Mouse (Mus musculus) midbrain, embryonic 16.5 days (tissue): Measurements from ENCODE around the gene Iqch. TPM values are rescaled to one million over a fixed set of nuclear protein-coding genes. Genes with fewer than 3 reads are reported as not detected.
A peak's percentile ranks its signal among the peaks of the same experiment; 100 is the strongest.

Source experiments
- ATAC-seq: fragments of 200-750 bp; cut with Nextera tagmentation; 2 replicates; pipeline ENCODE4 v1.8.0; 2017; ENCODE audit warnings: moderate TSS enrichment
- H3K27ac ChIP-seq: fragments of 300-500 bp; sonication (generic); 2 replicates; pipeline ENCODE4 v1.5.1; 2014; ENCODE audit warnings: mild to moderate bottlenecking, low read length, mixed read lengths
- H3K27me3 ChIP-seq: fragments of 300-500 bp; sonication (generic); 2 replicates; pipeline ENCODE4 v1.6.1; 2014; ENCODE audit warnings: low read depth, low read length, mixed read lengths; ENCODE audit not compliant: control insufficient read depth, insufficient read depth
- H3K36me3 ChIP-seq: fragments of 300-500 bp; sonication (generic); 2 replicates; pipeline ENCODE4 v1.6.1; 2014; ENCODE audit warnings: mild to moderate bottlenecking, low read length, moderate library complexity, mixed read lengths; ENCODE audit not compliant: control insufficient read depth, insufficient read depth
- H3K4me1 ChIP-seq: fragments of 300-500 bp; sonication (generic); 2 replicates; pipeline ENCODE4 v1.6.1; 2014; ENCODE audit warnings: mild to moderate bottlenecking, low read length, mixed read lengths; ENCODE audit not compliant: control insufficient read depth, insufficient read depth
- H3K4me2 ChIP-seq: fragments of 300-500 bp; sonication (generic); 2 replicates; pipeline ENCODE4 v1.6.1; 2014; ENCODE audit warnings: mild to moderate bottlenecking, low read length, mixed read lengths
- H3K4me3 ChIP-seq: fragments of 300-500 bp; sonication (generic); 2 replicates; pipeline ENCODE4 v1.5.1; 2014; ENCODE audit warnings: low read depth, mild to moderate bottlenecking, low read length, moderate library complexity, mixed read lengths
- H3K9ac ChIP-seq: fragments of 300-500 bp; sonication (generic); 2 replicates; pipeline ENCODE4 v1.6.1; 2014; ENCODE audit warnings: low read depth, low read length, mixed read lengths
- H3K9me3 ChIP-seq: fragments of 300-500 bp; sonication (generic); replicated peaks from 2 replicates; pipeline ENCODE4 v1.6.1; 2014; ENCODE audit warnings: mild to moderate bottlenecking, low read length, mixed read lengths; ENCODE audit not compliant: control insufficient read depth, poor library complexity, severe bottlenecking
- WGBS: fragments of 180-500 bp; shearing (Covaris S2); extraction: QIAGEN DNeasy Blood & Tissue Kit; methylation state at CpG from one replicate; pipeline ENCODE4 v1.1.7; 2014; 5-methylcytosine and 5-hydroxymethylcytosine counted together
- polyA plus RNA-seq: library from polyadenylated mRNA; unstranded; fragments of >200 nt; fragmentation: Nextera tagmentation; extraction: Ambion mirVana; gene quantifications from 2 replicates; pipeline ENCODE4 v1.2.1, GENCODE M21; 2015

Gene Iqch
- polyA plus RNA-seq, 1 experiment from 2014 or later = 0.15 TPM

- Histone ChIP-seq H3K36me3 (no peaks in the 10 kb centered on the region), H3K9me3 (no peaks in the 10 kb centered on the region), H3K4me3 (peak overlapping the region; percentile 94), H3K4me1 (peaks cover 13% of the 10 kb centered on the region), H3K27me3 (no peaks in the 10 kb centered on the region), H3K27ac (peak overlapping the region; percentile 85), H3K4me2 (peak overlapping the region; percentile 92), H3K9ac (peak overlapping the region; percentile 97)
- ATAC-seq = peak; percentile 79; the same call in 1 of the 2 replicates
- WGBS = 2% methylated on average over 8 of the region's 8 CpGs
These were observed 202.9 kb downstream of the Iqch start for GRCm38 (mm10) chr9:63399463-63399815.

GRCm38 (mm10) chr9:63398611-63399462, 203.5 kb downstream of the Iqch start, which contains the start of gene 2300009A05Rik:
TSS of gene 2300009A05Rik (minus strand) at chr9:63399246.
- WGBS = under 1% methylated on average over 62 of the region's 74 CpGs
- H3K27ac ChIP-seq = peak within 1 kb of the TSS; percentile 85
- peak within 1 kb of the TSS; percentile 97 for H3K9ac ChIP-seq
- H3K4me2 ChIP-seq = peak within 1 kb of the TSS; percentile 92
- peaks cover 13% of the 10 kb centered on the region for H3K4me1 ChIP-seq
- ATAC-seq = peak; percentile 97
- H3K27me3 ChIP-seq = no peaks in the 10 kb centered on the region
- H3K9me3 ChIP-seq = no peaks in the 10 kb centered on the region
- H3K36me3 ChIP-seq = no peaks in the 10 kb centered on the region
- H3K4me3 ChIP-seq = peak within 1 kb of the TSS; percentile 94

GRCm38 (mm10) chr9:63395612-63396011, 206.7 kb downstream of the Iqch start:
- Histone ChIP-seq H3K4me1 (peaks cover 13% of the 10 kb centered on the region), H3K9ac (no peak overlapping the region), H3K27ac (no peak overlapping the region), H3K36me3 (no peaks in the 10 kb centered on the region), H3K4me2 (no peak overlapping the region), H3K27me3 (no peaks in the 10 kb centered on the region), H3K4me3 (no peak overlapping the region), H3K9me3 (no peaks in the 10 kb centered on the region)
- no peak for ATAC-seq
- 76% methylated on average over 7 of the region's 7 CpGs for WGBS

GRCm38 (mm10) chr9:63391307-63391706, 211.0 kb downstream of the Iqch start:
- H3K27ac ChIP-seq = no peak overlapping the region
- H3K36me3 ChIP-seq = no peaks in the 10 kb centered on the region
- no peaks in the 10 kb centered on the region for H3K27me3 ChIP-seq
- H3K4me2 ChIP-seq = no peak overlapping the region
- H3K9ac ChIP-seq = no peak overlapping the region
- no peak overlapping the region for H3K4me3 ChIP-seq
- no peaks in the 10 kb centered on the region for H3K9me3 ChIP-seq
- WGBS = 74% methylated on average over 2 of the region's 2 CpGs
- ATAC-seq = no peak
- H3K4me1 ChIP-seq = no peaks in the 10 kb centered on the region

- Histone ChIP-seq H3K27me3 (no peaks in the 10 kb centered on the region), H3K9me3 (no peaks in the 10 kb centered on the region)
- WGBS = 90% methylated on average over 4 of the region's 4 CpGs
These were observed 219.5 kb downstream of the Iqch start for GRCm38 (mm10) chr9:63382761-63383160.

GRCm38 (mm10) chr9:63380326-63380725, 222.0 kb downstream of the Iqch start:
- H3K27ac ChIP-seq = no peak overlapping the region
- H3K9ac ChIP-seq = no peak overlapping the region
- no peak for ATAC-seq
- WGBS = 82% methylated on average over 3 of the region's 3 CpGs
- H3K4me2 ChIP-seq = no peak overlapping the region
- H3K36me3 ChIP-seq = no peaks in the 10 kb centered on the region
- no peaks in the 10 kb centered on the region for H3K9me3 ChIP-seq
- H3K4me1 ChIP-seq = peaks cover 22% of the 10 kb centered on the region
- no peak overlapping the region for H3K4me3 ChIP-seq
- H3K27me3 ChIP-seq = no peaks in the 10 kb centered on the region

More at GRCm38 (mm10) chr9:63382761-63383160, 219.5 kb downstream of the Iqch start:
- no peak overlapping the region for H3K9ac ChIP-seq
- no peak overlapping the region for H3K4me3 ChIP-seq
- H3K4me2 ChIP-seq = no peak overlapping the region
- no peak overlapping the region for H3K27ac ChIP-seq
- H3K4me1 ChIP-seq = peaks cover 4% of the 10 kb centered on the region
- H3K36me3 ChIP-seq = no peaks in the 10 kb centered on the region
- no peak for ATAC-seq

- 16% methylated on average over 8 of the region's 8 CpGs for WGBS
- no peak for ATAC-seq
- peak overlapping the region; percentile 86 for H3K27ac ChIP-seq
- H3K9me3 ChIP-seq = no peaks in the 10 kb centered on the region
- peak overlapping the region; percentile 74 for H3K4me2 ChIP-seq
- no peaks in the 10 kb centered on the region for H3K36me3 ChIP-seq
- H3K27me3 ChIP-seq = no peaks in the 10 kb centered on the region
- peaks cover 29% of the 10 kb centered on the region for H3K4me1 ChIP-seq
- H3K9ac ChIP-seq = peak overlapping the region; percentile 87
- peak overlapping the region; percentile 76 for H3K4me3 ChIP-seq
These were observed 224.1 kb downstream of the Iqch start for GRCm38 (mm10) chr9:63378174-63378573.

GRCm38 (mm10) chr9:63377270-63378142, 224.8 kb downstream of the Iqch start, which contains the start of gene Map2k5:
TSS of gene Map2k5 (minus strand) at chr9:63377902.
- Histone ChIP-seq H3K27me3 (no peaks in the 10 kb centered on the region), H3K4me2 (peak within 1 kb of the TSS; percentile 74), H3K4me3 (peak within 1 kb of the TSS; percentile 76), H3K9ac (peak within 1 kb of the TSS; percentile 87), H3K36me3 (no peaks in the 10 kb centered on the region), H3K9me3 (no peaks in the 10 kb centered on the region), H3K4me1 (peaks cover 29% of the 10 kb centered on the region), H3K27ac (peak within 1 kb of the TSS; percentile 86)
- under 1% methylated on average over 58 of the region's 58 CpGs for WGBS
- ATAC-seq = peak; percentile 96
